Mouse (Mus musculus) layer of hippocampus, adult 11-12 months (tissue): ENCODE results near the gene Tmem87a.

Experiments
- DNase-seq: peaks from one replicate; pipeline ENCODE4 v3.0.0; 2022; ENCODE audit warnings: low spot score

Tmem87a gene

DNA sequence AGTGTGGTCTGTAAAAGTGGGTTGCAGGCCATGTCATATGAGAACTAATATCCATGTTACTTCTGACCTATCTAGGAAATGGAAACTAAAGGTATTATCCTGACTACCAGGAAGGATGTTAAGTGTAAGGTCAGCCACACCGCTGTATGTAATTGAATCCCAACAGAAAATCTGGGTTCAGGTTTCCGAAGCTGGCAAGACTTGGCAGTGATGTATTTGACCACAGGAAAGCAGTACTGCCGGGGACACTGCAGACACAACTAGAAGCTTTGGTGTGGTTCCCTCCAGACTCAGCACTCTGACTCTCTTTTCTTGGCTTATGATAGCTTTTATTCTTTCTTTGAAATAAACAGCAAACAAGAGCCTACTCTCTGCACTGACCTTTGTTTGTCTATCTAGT, 37.4 kb downstream of the Tmem87a start:
- DNase-seq, result no peak

DNA sequence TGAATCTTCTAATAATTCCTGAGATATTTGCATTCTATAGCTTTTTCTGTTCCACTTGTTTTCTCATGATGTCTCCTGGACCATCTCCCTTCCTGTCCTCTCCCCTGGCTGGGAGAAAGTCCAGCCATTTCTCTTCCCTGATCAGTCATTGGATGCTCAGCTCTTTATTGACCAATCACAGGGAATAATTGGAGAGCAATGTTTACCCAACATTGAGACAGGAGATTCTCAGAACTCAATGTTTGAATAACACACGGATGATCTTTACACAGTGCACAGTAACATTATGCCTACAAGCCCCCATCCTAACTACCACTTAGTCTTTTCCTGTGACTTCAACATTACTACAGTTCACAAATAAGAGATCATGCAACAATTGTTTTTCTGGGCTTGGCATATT, 43.5 kb downstream of the Tmem87a start:
- DNase-seq, result no peak

DNA sequence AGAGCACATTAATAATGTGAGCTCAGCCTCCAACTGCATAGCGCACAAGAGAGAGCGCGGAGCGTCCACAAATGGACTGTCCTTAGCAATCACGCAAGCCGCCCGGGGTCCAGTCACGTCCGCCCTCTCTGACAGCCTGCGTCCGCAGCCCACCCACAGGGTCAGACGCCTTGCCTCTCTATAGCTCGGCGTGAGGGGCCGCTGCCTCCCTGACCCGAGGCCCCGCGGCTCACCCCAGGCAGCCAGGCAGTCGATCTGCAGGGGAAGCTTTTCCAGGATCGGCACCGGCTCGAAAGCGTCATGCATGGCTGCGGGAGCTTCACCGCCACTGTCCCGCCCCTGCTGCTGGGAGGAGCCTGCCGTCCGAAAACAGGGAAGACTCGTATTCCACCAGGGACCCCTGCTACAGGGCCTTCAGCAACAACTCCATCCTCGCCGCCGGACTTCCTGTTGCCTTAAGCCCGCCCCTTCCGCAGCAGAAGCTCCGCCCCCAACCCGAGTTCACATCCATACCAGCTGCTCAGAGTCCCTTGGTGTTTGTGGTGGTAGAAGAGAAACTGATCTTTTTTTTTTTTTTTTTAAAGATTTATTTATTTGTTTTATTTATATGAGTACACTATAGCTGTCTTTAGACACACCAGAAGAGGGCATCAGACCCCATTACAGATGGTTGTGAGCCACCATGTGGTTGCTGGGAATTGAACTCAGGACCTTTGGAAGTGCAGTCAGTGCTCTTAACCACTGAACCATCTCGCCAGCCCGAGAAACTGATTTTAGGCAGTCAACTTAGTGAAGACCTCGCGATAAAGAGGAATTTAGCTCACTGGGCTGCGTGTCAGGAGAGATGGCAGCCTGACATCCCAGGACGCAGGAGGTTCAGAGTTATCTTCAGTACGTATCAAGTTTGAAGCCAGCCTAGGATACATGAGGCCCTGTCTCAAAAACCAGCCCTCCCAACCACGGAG, 50.9 kb downstream of the Tmem87a start, which contains the start of gene Vps39:
Gene Vps39, minus strand, starts transcription at position 456 of the 965 bp plus-strand sequence.
- peak; percentile 89 for DNase-seq

DNA sequence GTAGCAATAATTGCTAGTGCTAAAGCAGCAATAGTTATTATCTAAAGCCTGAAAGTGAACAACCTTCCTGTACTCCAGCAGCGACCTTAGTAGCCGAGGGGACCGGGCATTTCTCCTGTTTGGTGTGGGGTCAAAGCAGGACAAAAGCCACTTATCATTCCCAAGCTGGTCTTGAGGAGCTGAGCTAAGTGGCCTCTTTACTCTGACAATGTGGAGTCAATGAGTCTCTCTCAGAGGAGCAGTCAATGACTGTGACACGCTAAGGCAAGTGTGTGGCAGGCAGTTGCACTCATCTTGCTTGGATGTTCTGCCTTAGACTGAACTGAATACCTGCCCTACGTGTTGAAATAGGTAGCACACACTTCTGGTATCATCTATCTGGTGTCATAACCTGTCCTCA, 52.6 kb downstream of the Tmem87a start:
- no peak for DNase-seq

DNA sequence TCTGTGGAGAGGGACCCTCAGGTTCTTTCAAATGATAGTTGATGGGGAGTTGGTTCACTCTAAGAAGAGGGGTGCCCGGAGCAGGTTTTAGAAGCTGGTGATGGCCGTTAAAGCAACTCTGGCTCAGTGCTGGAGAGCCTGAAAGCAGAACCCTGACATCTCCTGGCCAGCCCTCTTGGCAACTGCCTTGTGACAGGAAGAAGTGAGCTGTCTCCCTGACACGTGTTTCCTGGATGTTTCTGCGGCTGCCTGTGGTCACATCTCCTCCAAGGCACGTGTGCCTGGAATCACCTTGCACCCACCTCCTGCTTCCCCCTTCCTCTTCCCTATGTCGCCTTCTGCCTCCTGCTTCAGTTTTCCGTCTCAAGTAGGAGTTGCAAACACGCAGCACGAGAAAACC, 55.8 kb downstream of the Tmem87a start:
- DNase-seq, result peak; percentile 37

DNA sequence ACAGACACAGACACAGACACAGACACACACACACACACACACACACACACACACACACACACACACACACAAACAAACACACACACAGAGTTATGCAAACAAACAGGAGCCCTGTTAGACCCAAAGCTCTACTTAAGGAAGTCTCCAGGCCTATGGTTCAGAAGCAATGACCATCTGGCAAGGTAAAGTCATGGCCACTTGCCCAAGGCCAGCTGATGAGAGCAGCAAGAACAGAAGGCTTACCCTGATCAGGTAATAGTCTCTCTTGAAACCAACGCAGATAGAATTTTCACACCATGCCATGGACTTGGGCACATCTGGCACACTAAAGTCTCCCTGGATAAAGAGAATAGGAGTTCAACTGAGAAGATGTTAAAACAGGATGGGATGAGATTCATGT, 62.2 kb downstream of the Tmem87a start:
- no peak for DNase-seq

DNA sequence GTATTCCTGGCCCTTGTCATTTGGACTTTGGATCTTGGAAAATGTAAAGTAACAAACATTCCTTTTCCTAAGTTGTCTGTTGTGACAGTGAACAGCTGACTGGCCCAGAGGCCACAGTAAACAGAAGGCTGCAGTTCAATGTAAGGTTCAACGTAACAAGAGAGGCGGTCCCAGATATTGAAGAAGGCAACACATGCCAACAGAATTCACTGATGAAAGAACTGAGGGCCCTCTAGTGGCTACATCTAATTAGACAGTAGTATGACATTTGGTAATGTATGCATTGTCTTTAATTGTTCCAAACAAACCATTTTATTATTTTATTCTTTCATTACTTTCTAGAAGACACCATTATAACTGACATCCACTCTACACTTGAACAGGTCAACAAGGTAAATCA, 66.0 kb downstream of the Tmem87a start:
- DNase-seq, result no peak

DNA sequence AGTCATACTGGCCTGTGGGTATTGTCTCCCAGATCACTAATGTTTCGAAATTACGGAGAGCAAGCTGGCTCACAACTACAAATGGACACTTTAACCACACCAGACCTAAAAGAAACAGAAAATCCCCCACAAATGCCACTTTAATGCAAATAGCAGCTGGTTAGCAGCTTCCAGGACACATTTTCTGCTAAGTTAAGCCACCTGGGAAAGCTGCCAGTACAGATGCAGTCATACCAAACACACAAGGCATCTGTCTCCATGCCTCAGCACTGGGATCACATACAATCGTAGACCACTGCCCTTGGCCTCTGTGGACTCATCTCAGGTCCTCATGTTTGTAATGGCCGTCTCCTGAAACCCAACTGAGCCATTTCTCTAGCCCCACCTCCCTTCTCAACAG, 72.3 kb downstream of the Tmem87a start:
- no peak for DNase-seq

DNA sequence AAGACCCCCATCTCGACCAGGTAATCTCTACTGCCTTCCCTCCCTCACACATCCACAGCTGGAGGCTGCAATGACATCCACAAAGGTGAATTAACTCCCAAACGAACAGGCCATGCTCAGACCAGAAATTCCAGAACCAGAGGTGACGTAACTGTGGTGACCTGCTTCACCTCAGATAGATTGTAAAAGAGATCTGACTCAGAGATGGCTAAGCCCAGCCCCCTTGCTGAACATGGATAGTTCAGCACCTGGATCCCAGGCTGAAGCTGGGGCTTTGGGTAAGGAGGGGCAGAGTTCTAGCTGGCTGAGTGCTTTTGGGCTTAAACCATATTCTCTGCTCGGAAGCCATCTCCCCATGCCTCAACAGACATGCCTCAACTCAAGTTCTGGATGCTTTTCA, 88.8 kb downstream of the Tmem87a start:
- DNase-seq, result no peak

DNA sequence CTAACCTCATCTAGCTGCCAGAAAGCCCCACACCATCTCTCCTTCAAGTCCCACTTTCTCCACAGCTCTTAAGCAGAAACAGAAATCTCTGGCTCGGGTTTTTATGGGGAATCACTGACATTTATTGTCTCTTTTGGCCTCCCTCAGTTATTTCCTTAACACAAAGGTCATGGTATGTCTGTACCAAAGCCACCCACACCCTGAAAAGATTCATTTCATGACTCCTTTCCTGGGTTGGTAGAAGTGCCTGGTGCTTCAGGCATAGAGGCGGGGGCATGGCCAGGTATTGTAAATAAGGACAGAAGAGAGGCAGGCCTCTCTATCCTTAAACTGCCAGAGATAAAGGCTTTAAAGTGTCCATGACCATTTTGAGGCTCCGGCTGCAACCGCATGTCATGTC, 89.4 kb downstream of the Tmem87a start:
- DNase-seq, result no peak

DNA sequence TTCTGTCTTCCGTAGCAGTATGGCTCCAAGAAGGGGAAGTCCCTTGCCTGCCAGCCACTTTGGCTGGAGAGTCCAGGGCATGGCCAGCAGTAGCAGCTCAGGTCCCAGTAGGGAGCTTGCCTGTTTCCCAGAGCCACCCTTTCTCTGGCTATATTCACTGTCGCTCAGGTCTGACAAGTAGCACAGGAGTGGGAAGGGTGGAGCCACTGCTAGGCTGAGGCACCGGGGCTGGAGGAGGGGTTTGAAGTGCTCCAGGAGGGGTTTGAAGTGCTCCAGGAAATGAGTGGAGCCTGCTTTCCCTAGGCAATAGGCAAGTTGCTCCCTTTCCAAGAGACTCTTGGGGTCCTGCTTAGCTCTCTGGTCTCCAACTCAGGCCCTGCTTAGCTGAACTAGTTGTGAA, 89.9 kb downstream of the Tmem87a start, which contains the start of gene Pla2g4f:
Gene Pla2g4f, minus strand, starts transcription at position 190 of the 400 bp plus-strand sequence.
- no peak for DNase-seq

DNA sequence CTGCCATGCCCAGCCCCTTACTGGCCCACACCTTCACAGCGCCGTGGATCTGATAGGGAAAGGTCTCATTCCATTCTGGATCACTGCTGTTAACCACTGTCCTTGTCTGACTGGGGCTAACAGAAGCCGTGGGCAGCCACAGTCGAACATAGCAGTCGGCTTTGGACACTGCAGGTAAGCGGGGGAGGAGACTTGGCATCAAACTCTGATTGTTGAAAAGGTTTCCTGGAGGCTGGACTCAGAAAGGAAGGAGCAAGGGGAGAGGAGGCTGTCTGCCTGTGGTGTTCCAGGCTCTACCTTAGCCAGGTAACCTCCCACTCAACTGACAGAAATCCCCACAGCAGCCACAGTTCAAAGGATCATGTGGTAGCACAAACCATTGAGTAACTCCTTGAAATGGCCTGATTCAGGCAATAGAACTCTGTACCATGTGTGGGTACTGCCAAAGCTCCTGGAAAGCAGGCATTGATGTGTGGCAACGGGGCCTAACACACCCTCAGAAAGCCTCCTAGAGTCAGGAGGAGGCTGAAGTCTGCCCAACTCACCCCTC, 91.6 kb downstream of the Tmem87a start:
- no peak for DNase-seq
